Mouse (Mus musculus) G1E (cell line): ENCODE measurements around the gene Depdc1a.

Experiments
- CTCF ChIP-seq: IDR thresholded peaks from 2 replicates; pipeline ENCODE4 v1.5.1; 2012; ENCODE audit warnings: low read depth, low read length, inconsistent platforms, mixed read lengths
- GATA1 ChIP-seq: IDR thresholded peaks from 2 replicates; pipeline ENCODE4 v1.6.1; 2012; ENCODE audit warnings: borderline replicate concordance, low read length, inconsistent platforms, mixed read lengths
- GATA2 ChIP-seq: IDR thresholded peaks from 2 replicates; pipeline ENCODE4 v1.6.1; 2012; ENCODE audit warnings: low read depth, low read length, inconsistent platforms, borderline replicate concordance
- POLR2AphosphoS5 ChIP-seq: IDR thresholded peaks from 2 replicates; pipeline ENCODE4 v1.6.1; 2012; ENCODE audit warnings: low read depth, low read length, inconsistent platforms; ENCODE audit not compliant: insufficient replicate concordance

DNA sequence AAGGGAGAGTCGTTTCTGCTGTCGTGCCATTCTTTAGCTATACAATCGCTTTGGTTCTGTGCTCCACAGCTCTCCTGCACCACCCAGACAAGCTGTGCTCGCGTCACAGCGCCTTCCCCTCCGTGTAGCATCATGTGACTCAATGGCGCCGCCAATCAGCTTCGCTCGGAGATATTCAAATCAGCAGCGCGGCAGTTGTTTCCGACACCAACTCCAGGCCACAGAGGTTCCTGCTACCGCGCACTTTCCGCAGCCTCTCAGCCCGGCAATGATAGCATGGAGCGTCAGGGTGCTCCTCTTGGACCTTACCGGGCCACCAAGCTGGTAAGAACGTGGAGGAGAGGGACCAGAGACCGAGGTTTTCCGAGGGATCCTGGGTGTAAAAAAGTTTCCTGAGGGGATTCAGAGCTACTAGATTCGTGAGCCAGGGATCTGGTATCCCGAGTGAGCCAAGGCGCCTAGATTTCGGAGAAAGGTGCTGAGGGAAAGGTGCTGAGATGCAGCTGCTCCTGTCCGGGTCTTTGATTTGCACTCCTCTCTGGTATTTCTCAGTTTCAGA is at the start of gene Depdc1a:
- TF ChIP-seq CTCF (no peak), GATA1 (no peak), POLR2AphosphoS5 (no peak), GATA2 (no peak)
